Mouse (Mus musculus): ENCODE measurements around the gene Lgr4.

The Lgr4 gene

GRCm38 (mm10) chr2:109976181-109976580, 58.7 kb downstream of the Lgr4 start:
- DNase-seq (ENCODE audit: low spot score in 2 of 2), result no peak

- no peak for DNase-seq (ENCODE audit: low spot score in 2 of 2)
These were observed 59.9 kb downstream of the Lgr4 start for GRCm38 (mm10) chr2:109977322-109977721.

GRCm38 (mm10) chr2:109979209-109979608, 61.8 kb downstream of the Lgr4 start:
- no peak for DNase-seq (ENCODE audit: low spot score in 2 of 2)

GRCm38 (mm10) chr2:109983435-109983834, 66.0 kb downstream of the Lgr4 start:
- no peak for DNase-seq (ENCODE audit: low spot score in 2 of 2)

- DNase-seq (ENCODE audit: low spot score in 2 of 2), result no peak
These were observed 67.5 kb downstream of the Lgr4 start for GRCm38 (mm10) chr2:109984930-109985329.

- DNase-seq (ENCODE audit: low spot score in 2 of 2), result no peak
These were observed 68.1 kb downstream of the Lgr4 start for GRCm38 (mm10) chr2:109985560-109985959.

GRCm38 (mm10) chr2:109986036-109986785, 68.8 kb downstream of the Lgr4 start:
- no peak for DNase-seq (ENCODE audit: low spot score in 2 of 2)

GRCm38 (mm10) chr2:109987946-109988345, 70.5 kb downstream of the Lgr4 start:
- no peak for DNase-seq (ENCODE audit: low spot score in 2 of 2)

- no peak for DNase-seq (ENCODE audit: low spot score in 2 of 2)
These were observed 71.7 kb downstream of the Lgr4 start for GRCm38 (mm10) chr2:109989196-109989595.

- DNase-seq (ENCODE audit: low spot score in 2 of 2), result no peak
These were observed 72.4 kb downstream of the Lgr4 start for GRCm38 (mm10) chr2:109989679-109990473.

- DNase-seq (ENCODE audit: low spot score in 2 of 2), result no peak
These were observed 74.3 kb downstream of the Lgr4 start for GRCm38 (mm10) chr2:109991754-109992153.

- DNase-seq (ENCODE audit: low spot score in 2 of 2), result no peak
These were observed 75.1 kb downstream of the Lgr4 start for GRCm38 (mm10) chr2:109992448-109993073.

- DNase-seq (ENCODE audit: low spot score in 2 of 2), result no peak
These were observed 76.0 kb downstream of the Lgr4 start for GRCm38 (mm10) chr2:109993404-109993803.

- DNase-seq (ENCODE audit: low spot score in 2 of 2), result no peak
These were observed 77.6 kb downstream of the Lgr4 start for GRCm38 (mm10) chr2:109995061-109995460.

GRCm38 (mm10) chr2:109996411-109996810, 79.0 kb downstream of the Lgr4 start:
- no peak for DNase-seq (ENCODE audit: low spot score in 2 of 2)

GRCm38 (mm10) chr2:110004668-110005067, 87.2 kb downstream of the Lgr4 start:
- no peak for DNase-seq (ENCODE audit: low spot score in 2 of 2)

GRCm38 (mm10) chr2:110005164-110005563, 87.7 kb downstream of the Lgr4 start:
- DNase-seq (ENCODE audit: low spot score in 2 of 2), result no peak

- DNase-seq (ENCODE audit: low spot score in 2 of 2), result no peak
These were observed 88.3 kb downstream of the Lgr4 start for GRCm38 (mm10) chr2:110005596-110006239.

GRCm38 (mm10) chr2:110007423-110008267, 90.2 kb downstream of the Lgr4 start:
- DNase-seq (ENCODE audit: low spot score in 2 of 2), result no peak

GRCm38 (mm10) chr2:110009449-110009848, 92.0 kb downstream of the Lgr4 start:
- no peak for DNase-seq (ENCODE audit: low spot score in 2 of 2)

- DNase-seq (ENCODE audit: low spot score in 2 of 2), result no peak
These were observed 94.8 kb downstream of the Lgr4 start for GRCm38 (mm10) chr2:110012184-110012725.

Data from cerebellum, postnatal 4 days (tissue).